Mouse (Mus musculus): ENCODE data around the gene Slc2a13.

The Slc2a13 gene

DNA sequence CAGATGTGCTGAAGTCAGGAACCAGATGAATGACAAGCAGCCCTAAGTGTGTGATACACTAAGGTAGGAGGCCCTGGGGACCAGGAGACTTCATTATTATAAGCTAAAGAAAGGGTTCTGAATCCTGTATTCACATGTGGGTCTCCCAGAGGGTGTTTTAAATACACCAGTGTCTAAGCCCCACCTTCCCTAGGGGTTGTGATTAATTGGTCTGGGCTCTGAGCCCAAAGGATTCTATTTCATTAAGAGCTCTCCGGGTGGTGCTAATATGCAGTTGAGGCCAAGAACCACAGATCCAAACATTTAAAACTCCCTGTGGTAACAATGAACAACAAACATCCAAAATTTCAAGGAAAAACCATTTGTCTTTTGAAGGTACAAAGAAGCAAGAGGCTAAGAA is 70.4 kb downstream of the Slc2a13 start:
- no peak for DNase-seq (ENCODE audit: low read depth, low spot score)

DNA sequence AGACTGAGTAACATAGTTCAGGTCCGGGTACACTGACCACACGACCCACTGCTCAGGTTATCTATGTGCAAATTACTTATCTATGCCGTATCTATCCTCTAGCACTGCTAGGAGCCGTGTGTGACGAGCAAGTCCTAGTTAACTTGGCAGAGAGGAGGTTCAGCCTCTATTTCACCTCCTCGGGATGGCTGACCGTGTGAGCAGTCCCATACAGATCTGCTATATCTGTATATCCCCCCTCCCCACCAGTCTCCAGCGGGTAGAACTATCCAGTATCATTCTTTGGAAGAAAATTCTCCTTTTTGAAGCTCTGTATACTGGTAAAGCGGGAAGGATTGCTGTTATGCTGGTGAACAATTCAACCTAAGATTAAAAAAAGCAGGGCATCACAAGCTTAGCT is 70.8 kb downstream of the Slc2a13 start:
- no peak for DNase-seq (ENCODE audit: low read depth, low spot score)

GRCm38 (mm10) chr15:91495014-91495413 is 78.0 kb downstream of the Slc2a13 start:
- no peak for DNase-seq (ENCODE audit: low read depth, low spot score)

DNA sequence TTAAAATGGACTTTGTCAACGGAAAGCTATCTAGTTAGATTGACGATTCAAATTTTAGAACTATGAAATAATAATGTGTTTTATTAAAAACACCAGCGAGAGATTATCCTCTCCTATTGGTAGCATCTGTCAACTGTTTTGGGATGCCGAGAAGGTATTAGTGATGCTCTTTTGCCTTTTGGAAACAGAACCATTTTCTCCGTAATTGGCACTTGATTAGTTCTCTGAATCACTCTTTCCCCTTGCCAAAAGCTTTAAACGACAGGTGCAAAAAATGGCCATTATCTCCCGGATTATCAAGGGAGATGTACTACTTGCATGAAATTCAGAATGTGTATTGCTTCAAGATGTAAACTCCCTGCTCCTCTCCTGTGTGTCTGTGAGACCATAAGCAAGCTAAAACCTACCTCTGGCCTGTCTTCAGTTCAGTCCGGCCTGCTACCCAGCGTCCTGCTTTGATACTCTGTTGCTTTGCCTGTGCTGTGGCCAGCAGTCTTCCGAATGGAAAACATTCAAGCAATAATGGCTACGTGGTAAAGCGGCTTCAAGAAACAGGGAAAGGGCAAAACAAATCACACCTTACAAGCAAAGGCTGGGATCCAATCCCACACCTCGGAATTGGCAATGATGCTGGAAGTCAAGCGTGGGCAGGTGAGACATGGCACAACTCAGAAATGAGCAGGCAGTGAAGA is 93.0 kb downstream of the Slc2a13 start:
- DNase-seq (ENCODE audit: low read depth, low spot score) = no peak

DNA sequence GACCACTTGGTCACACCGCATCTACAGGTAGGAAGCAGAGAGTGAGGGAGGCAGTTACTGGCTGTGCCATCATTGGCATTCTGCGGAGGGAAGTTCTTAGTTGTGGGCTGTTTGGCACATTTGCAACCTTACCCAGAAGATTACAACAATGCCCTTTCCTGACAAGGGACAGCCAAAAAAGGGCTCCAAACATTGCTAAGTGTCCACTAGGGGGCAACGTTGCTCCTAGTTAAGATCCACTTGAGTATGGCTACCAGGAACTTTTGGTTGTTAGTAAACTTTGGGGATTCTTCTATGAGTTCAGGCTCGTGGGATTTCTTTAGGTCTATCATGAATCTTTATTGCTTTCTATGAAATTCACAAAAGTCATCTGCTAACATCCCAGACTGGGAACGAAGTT is 95.3 kb downstream of the Slc2a13 start:
- DNase-seq (ENCODE audit: low read depth, low spot score) = no peak

GRCm38 (mm10) chr15:91473690-91474409 is 99.2 kb downstream of the Slc2a13 start:
- DNase-seq (ENCODE audit: low read depth, low spot score) = no peak

- DNase-seq (ENCODE audit: low read depth, low spot score) = no peak
Measured at GRCm38 (mm10) chr15:91465331-91465730, 107.7 kb downstream of the Slc2a13 start.

GRCm38 (mm10) chr15:91463857-91464435 is 109.1 kb downstream of the Slc2a13 start:
- no peak for DNase-seq (ENCODE audit: low read depth, low spot score)

- DNase-seq (ENCODE audit: low read depth, low spot score) = no peak
Measured at GRCm38 (mm10) chr15:91463026-91463661, 109.9 kb downstream of the Slc2a13 start.

- DNase-seq (ENCODE audit: low read depth, low spot score) = no peak
Measured at GRCm38 (mm10) chr15:91461940-91462339, 111.1 kb downstream of the Slc2a13 start.

GRCm38 (mm10) chr15:91457202-91457601 is 115.9 kb downstream of the Slc2a13 start:
- no peak for DNase-seq (ENCODE audit: low read depth, low spot score)

GRCm38 (mm10) chr15:91445399-91445798 is 127.7 kb downstream of the Slc2a13 start:
- no peak for DNase-seq (ENCODE audit: low read depth, low spot score)

- DNase-seq (ENCODE audit: low read depth, low spot score) = no peak
Measured at GRCm38 (mm10) chr15:91443449-91443848, 129.6 kb downstream of the Slc2a13 start.

DNA sequence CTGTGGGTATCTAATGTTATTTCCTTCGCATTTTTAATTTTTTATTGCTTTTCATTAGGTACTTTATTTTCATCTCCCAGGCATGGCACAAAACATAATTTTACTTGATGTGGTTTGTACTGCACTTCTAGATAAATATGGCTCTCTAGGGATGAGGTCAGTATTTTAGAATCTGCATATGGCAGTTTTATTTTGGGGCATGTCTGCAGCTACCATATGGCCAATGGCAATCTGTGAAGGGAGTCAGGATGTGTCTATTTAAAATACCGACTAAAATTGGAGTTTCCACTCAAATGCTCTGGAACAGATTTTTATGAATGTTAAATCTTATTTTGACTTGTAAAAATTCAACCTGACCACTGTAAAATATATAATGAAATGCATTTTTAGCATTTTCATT is 133.2 kb downstream of the Slc2a13 start:
- DNase-seq (ENCODE audit: low read depth, low spot score) = no peak

- DNase-seq (ENCODE audit: low read depth, low spot score) = no peak
Measured at GRCm38 (mm10) chr15:91425426-91425825, 147.6 kb downstream of the Slc2a13 start.

DNA sequence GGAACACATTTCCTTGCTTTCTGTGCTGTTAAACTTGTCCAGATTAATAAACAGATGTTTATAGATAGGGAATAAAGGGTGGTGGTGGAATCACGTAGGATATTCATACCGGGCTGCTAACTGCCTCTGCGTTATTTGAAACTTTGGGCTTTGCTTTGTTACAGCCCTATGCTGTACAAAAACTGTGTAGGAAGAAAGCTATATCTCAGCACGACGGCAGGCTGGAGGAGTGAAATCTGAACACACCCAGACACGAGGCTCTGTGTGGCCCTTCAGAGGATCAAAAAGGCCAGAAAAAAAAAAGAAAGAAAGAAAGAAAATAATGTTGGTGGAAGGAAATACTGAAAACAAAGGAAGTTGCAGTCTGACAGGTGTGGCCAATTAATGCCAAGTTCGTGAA is 166.1 kb downstream of the Slc2a13 start:
- DNase-seq (ENCODE audit: low read depth, low spot score) = no peak

DNA sequence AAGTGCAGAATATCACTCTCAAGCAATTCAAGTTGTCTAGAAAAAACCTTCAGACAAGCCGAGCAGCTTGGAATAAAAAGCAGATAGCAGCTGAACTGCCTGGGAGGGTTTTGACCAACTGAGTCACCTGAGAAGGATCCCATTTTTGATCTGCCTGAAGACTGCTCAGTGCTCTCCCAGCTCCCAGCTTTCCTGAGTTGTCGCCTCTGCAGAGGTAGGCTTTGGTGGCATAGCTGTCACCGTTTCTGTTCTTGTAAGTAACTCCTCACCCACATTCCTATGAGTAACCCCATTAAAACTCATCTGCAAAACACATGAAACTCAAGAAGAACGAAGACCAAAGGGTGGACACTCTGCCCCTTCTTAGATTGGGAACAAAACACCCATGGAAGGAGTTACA is 177.9 kb downstream of the Slc2a13 start:
- DNase-seq (ENCODE audit: low read depth, low spot score) = no peak

DNA sequence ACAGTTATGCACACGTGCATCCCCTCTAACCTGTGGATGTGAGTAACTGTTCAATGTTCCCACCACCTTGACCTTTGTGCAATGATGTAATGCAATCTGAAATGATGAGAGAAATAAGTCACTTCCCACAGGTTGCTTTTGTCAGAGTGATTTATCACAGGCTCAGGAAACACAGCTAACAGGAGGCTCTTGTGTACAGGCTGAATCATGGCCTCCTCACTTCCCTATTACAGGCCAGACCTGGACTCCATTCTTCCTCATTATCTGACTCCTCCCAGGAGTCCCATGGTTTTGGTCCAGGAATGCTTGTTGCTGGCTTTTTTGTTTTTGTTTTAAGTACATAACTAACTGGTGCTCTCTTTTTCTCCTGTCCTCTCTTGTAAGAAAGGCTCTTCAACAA is 189.4 kb downstream of the Slc2a13 start:
- DNase-seq (ENCODE audit: low read depth, low spot score) = no peak

- no peak for DNase-seq (ENCODE audit: low read depth, low spot score)
Measured at GRCm38 (mm10) chr15:91382606-91383005, 190.5 kb downstream of the Slc2a13 start.

DNA sequence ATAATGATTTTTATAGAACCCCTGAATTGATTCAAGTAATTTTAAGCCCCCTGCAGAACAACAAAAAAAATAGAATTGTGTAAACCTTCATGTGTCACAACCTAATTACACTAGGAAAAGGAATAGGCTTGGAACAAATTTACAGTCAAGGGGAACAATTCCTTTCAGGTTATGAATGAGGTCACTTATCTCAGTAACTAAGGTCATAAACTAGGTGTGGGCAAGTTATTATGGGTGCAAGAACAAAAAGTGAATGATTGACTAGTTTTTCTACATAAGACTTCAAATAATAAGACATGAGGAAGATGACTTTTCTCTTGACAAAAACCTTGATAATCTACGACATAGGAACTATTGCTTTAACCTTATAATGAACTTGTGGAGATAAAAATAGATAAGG is 191.2 kb downstream of the Slc2a13 start:
- DNase-seq (ENCODE audit: low read depth, low spot score) = no peak

DNA sequence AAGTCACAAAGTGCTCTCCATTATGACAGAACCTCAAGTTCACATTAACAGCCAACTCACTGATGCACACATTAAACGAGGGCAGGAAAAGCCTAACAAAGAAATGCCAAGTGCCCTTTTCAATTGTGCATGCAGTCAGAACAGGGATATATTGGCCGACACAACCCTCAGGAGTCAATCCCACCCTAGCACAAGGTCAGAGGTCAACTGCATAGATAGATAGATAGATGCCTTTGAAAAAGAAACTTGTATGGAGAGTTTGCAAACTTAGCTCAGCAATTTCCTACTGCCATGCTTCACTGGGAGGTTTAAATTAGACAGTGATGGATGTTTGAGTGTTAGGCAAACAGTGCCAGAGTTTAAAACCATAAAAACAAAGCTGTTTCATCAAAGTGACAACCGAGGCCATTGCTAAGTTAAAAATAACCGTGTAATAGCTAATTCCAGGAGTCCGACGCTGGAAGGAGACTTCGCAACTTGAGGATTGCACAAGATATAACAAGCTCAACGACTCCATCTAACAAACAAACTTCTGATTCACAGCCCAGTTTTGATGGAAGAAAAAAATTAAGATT is 194.2 kb downstream of the Slc2a13 start:
- DNase-seq (ENCODE audit: low read depth, low spot score) = no peak

- no peak for DNase-seq (ENCODE audit: low read depth, low spot score)
Measured at GRCm38 (mm10) chr15:91377568-91377967, 195.5 kb downstream of the Slc2a13 start.

Measured in c-Kit-negative CD71-positive TER-119-positive erythroid progenitor cells, embryonic 14.5 days (primary cell).